Mouse (Mus musculus) heart, adult 11 months (tissue): ENCODE data around the gene Kalrn.

ENCODE experiments used
- DNase-seq: peaks from one replicate; pipeline ENCODE4 v3.0.0; 2022

Gene Kalrn

GRCm38 (mm10) chr16:34241936-34242729, 331.2 kb downstream of the Kalrn start:
- DNase-seq: peak; percentile 89

- DNase-seq: peak; percentile 66
These were observed 333.7 kb downstream of the Kalrn start for GRCm38 (mm10) chr16:34239618-34240017.

GRCm38 (mm10) chr16:34236898-34237611, 336.3 kb downstream of the Kalrn start:
- peak; percentile 96 for DNase-seq

GRCm38 (mm10) chr16:34235086-34235485, 338.2 kb downstream of the Kalrn start:
- DNase-seq: peak; percentile 78

GRCm38 (mm10) chr16:34231952-34232351, 341.4 kb downstream of the Kalrn start:
- no peak for DNase-seq

- no peak for DNase-seq
These were observed 342.2 kb downstream of the Kalrn start for GRCm38 (mm10) chr16:34231146-34231545.

GRCm38 (mm10) chr16:34229350-34229749, 344.0 kb downstream of the Kalrn start:
- DNase-seq: peak; percentile 91

- DNase-seq: no peak
These were observed 344.7 kb downstream of the Kalrn start for GRCm38 (mm10) chr16:34228661-34229060.

GRCm38 (mm10) chr16:34212160-34212559, 361.2 kb downstream of the Kalrn start:
- peak; percentile 71 for DNase-seq

GRCm38 (mm10) chr16:34211243-34211642, 362.1 kb downstream of the Kalrn start:
- DNase-seq: peak; percentile 61

GRCm38 (mm10) chr16:34208748-34209147, 364.6 kb downstream of the Kalrn start:
- peak; percentile 85 for DNase-seq

- DNase-seq: peak; percentile 69
These were observed 365.4 kb downstream of the Kalrn start for GRCm38 (mm10) chr16:34207972-34208371.

GRCm38 (mm10) chr16:34204527-34205139, 368.7 kb downstream of the Kalrn start:
- no peak for DNase-seq

GRCm38 (mm10) chr16:34199543-34199942, 373.8 kb downstream of the Kalrn start:
- DNase-seq: no peak

- peak; percentile 74 for DNase-seq
These were observed 380.1 kb downstream of the Kalrn start for GRCm38 (mm10) chr16:34192959-34193842.

GRCm38 (mm10) chr16:34184721-34185120, 388.6 kb downstream of the Kalrn start:
- DNase-seq: peak; percentile 37

- DNase-seq: peak; percentile 23
These were observed 390.1 kb downstream of the Kalrn start for GRCm38 (mm10) chr16:34183186-34183585.

- DNase-seq: peak; percentile 82
These were observed 397.7 kb downstream of the Kalrn start for GRCm38 (mm10) chr16:34175625-34176024.

GRCm38 (mm10) chr16:34172572-34173181, 400.7 kb downstream of the Kalrn start:
- peak; percentile 55 for DNase-seq

GRCm38 (mm10) chr16:34167042-34167441, 406.3 kb downstream of the Kalrn start:
- peak; percentile 55 for DNase-seq

GRCm38 (mm10) chr16:34163086-34163485, 410.2 kb downstream of the Kalrn start:
- no peak for DNase-seq

- DNase-seq: peak; percentile 87
These were observed 413.8 kb downstream of the Kalrn start for GRCm38 (mm10) chr16:34159576-34159975.
